Mouse (Mus musculus): Measurements from ENCODE around the gene Dhx37. TPM values are rescaled to one million over a fixed set of nuclear protein-coding genes. Genes with fewer than 3 reads are reported as not detected.

Gene Dhx37
- total and polyA plus RNA-seq, 3 experiments, result 27.4 to 549 (median 55.3) TPM

DNA sequence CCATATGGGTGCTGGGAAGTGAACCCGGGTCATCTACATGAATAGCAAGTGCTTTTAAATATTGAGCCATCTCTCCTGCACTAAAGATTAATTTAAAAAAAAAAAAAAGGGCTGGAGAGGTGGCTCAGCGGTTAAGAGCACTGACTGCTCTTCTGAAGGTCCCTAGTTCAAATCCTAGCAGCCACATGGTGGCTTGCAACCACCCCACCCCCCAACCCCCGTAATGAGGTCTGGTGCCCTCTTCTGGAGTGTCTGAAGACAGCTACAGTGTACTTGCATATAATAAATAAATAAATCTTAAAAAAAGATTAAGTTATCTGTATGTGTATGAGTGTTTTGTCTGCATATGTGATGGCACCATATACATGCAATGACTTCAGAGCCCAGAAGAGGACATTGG, 26.7 kb upstream of the Dhx37 start:
- peak; percentile 50 for DNase-seq (ENCODE audit: low read depth, low spot score)
- Histone ChIP-seq H3K9me3 (replicated peaks; ENCODE audit: insufficient read depth, low read length) (no peaks in the 10 kb centered on the region), H3K79me2 (ENCODE audit: control insufficient read depth, insufficient read depth, low read length, poor library complexity) (peaks cover 5% of the 10 kb centered on the region; the same call in 1 of the 2 replicates), H3K4me1 (ENCODE audit: control insufficient read depth in 1 of 2, insufficient read depth in 2 of 2, low read length in 2 of 2) (peaks cover 25 to 51% of the 10 kb centered on the region in 2 experiments), H3K36me3 (ENCODE audit: control insufficient read depth in 1 of 2, insufficient read depth in 2 of 2, low read length in 2 of 2) (peaks cover under 1 to 51% of the 10 kb centered on the region in 2 experiments; a peak in 3 of 4 replicates), H3K4me3 (ENCODE audit: control insufficient read depth in 1 of 2, insufficient read depth in 1 of 2, low read depth in 2 of 2, low read length in 2 of 2) (no peak overlapping the region), H3K27me3 (ENCODE audit: control insufficient read depth in 1 of 2, insufficient read depth in 2 of 2, low read length in 2 of 2) (no peaks in the 10 kb centered on the region), H3K9ac (ENCODE audit: control insufficient read depth, low read depth, low read length, poor library complexity, severe bottlenecking) (no peak overlapping the region), H3K27ac (ENCODE audit: control insufficient read depth, low read depth, low read length) (no peak overlapping the region)
- TF ChIP-seq TBP (IDR thresholded peaks at IDR 0.05; ENCODE audit: low read depth, low read length) (peak; percentile 57; the same call in 1 of the 2 replicates), BHLHE40 (IDR thresholded peaks at IDR 0.05; ENCODE audit: borderline replicate concordance, low read depth, low read length) (0 out of 2 replicates have a peak, but pooled peaks have one; percentile 28), MYC (IDR thresholded peaks at IDR 0.05; ENCODE audit: low read depth, low read length) (0 out of 2 replicates have a peak, but pooled peaks have one; percentile 52), CTCF (IDR thresholded peaks at IDR 0.05 in 2 of 3, conservative IDR thresholded peaks at IDR 0.05 in 1 of 3; ENCODE audit: control insufficient read depth in 1 of 3, insufficient read depth in 1 of 3, low read depth in 2 of 3, low read length in 3 of 3, poor library complexity in 1 of 3, severe bottlenecking in 1 of 3) (peak; percentile 6 to 44 (median 20); a peak in 3 of 6 replicates), JUND (IDR thresholded peaks at IDR 0.05; ENCODE audit: low read depth, low read length) (no peak), KAT2A (conservative IDR thresholded peaks at IDR 0.05; ENCODE audit: low read depth, low read length) (no peak), SMC3 (IDR thresholded peaks at IDR 0.05; ENCODE audit: low read depth, low read length) (0 out of 2 replicates have a peak, but pooled peaks have one; percentile 11), ZNF384 (IDR thresholded peaks at IDR 0.05; ENCODE audit: low read depth, low read length) (peak; percentile 55), ZMIZ1 (IDR thresholded peaks at IDR 0.05; ENCODE audit: low read depth, low read length) (0 out of 2 replicates have a peak, but pooled peaks have one; percentile 30), GATA1 (IDR thresholded peaks at IDR 0.05; ENCODE audit: low read depth, low read length) (no peak), NELFE (IDR thresholded peaks at IDR 0.05; ENCODE audit: low read depth, low read length) (no peak)

GRCm38 (mm10) chr5:125457538-125457937, 23.6 kb upstream of the Dhx37 start:
- peak; percentile 42 for DNase-seq (ENCODE audit: low read depth, low spot score)
- TF ChIP-seq HCFC1 (IDR thresholded peaks at IDR 0.05; ENCODE audit: low read depth, low read length) (no peak), MAFK (IDR thresholded peaks at IDR 0.05; ENCODE audit: borderline replicate concordance, low read depth, low read length) (no peak), MYC (IDR thresholded peaks at IDR 0.05; ENCODE audit: low read depth, low read length) (no peak), RCOR1 (IDR thresholded peaks at IDR 0.05; ENCODE audit: low read depth, low read length) (no peak; the same call in 1 of the 2 replicates), MEF2A (IDR thresholded peaks at IDR 0.05; ENCODE audit: extremely low read depth, insufficient replicate concordance, low read depth, low read length, poor library complexity, severe bottlenecking) (peak; percentile 85; the same call in 1 of the 2 replicates), NELFE (IDR thresholded peaks at IDR 0.05; ENCODE audit: low read depth, low read length) (no peak), TCF12 (IDR thresholded peaks at IDR 0.05; ENCODE audit: low read depth, low read length) (peak; percentile 81), GATA1 (IDR thresholded peaks at IDR 0.05; ENCODE audit: low read depth, low read length) (peak; percentile 85), EP300 (IDR thresholded peaks at IDR 0.05; ENCODE audit: low read depth in 1 of 2, low read length in 2 of 2) (peak; percentile 75 to 87), ZKSCAN1 (IDR thresholded peaks at IDR 0.05; ENCODE audit: low read depth, low read length) (no peak), MAX (IDR thresholded peaks at IDR 0.05; ENCODE audit: low read length) (no peak), ZMIZ1 (IDR thresholded peaks at IDR 0.05; ENCODE audit: low read depth, low read length) (no peak), ETS1 (IDR thresholded peaks at IDR 0.05; ENCODE audit: low read depth, low read length) (peak; percentile 74), UBTF (IDR thresholded peaks at IDR 0.05; ENCODE audit: borderline replicate concordance, insufficient read depth, low read depth, low read length) (no peak), SIN3A (IDR thresholded peaks at IDR 0.05; ENCODE audit: low read length) (peak; percentile 79), KAT2A (conservative IDR thresholded peaks at IDR 0.05; ENCODE audit: low read depth, low read length) (no peak), ZNF384 (IDR thresholded peaks at IDR 0.05; ENCODE audit: low read depth, low read length) (no peak), NRF1 (IDR thresholded peaks at IDR 0.05; ENCODE audit: insufficient read depth, low read depth, low read length, poor library complexity, severe bottlenecking) (no peak), MYB (IDR thresholded peaks at IDR 0.05; ENCODE audit: low read depth, low read length) (0 out of 2 replicates have a peak, but pooled peaks have one; percentile 44)
- Histone ChIP-seq H3K27ac (ENCODE audit: control insufficient read depth, low read depth, low read length) (peak overlapping the region; percentile 38), H3K9me3 (replicated peaks; ENCODE audit: insufficient read depth, low read length) (no peaks in the 10 kb centered on the region), H3K4me1 (ENCODE audit: control insufficient read depth in 1 of 2, insufficient read depth in 2 of 2, low read length in 2 of 2) (peaks cover 21 to 40% of the 10 kb centered on the region in 2 experiments), H3K27me3 (ENCODE audit: control insufficient read depth in 1 of 2, insufficient read depth in 2 of 2, low read length in 2 of 2) (no peaks in the 10 kb centered on the region), H3K36me3 (ENCODE audit: control insufficient read depth in 1 of 2, insufficient read depth in 2 of 2, low read length in 2 of 2) (peaks cover 6 to 48% of the 10 kb centered on the region in 2 experiments), H3K79me2 (ENCODE audit: control insufficient read depth, insufficient read depth, low read length, poor library complexity) (peaks cover 9% of the 10 kb centered on the region; the same call in 1 of the 2 replicates), H3K9ac (ENCODE audit: control insufficient read depth, low read depth, low read length, poor library complexity, severe bottlenecking) (no peak overlapping the region), H3K4me3 (ENCODE audit: control insufficient read depth in 1 of 2, insufficient read depth in 1 of 2, low read depth in 2 of 2, low read length in 2 of 2) (no peak overlapping the region)

Measured in MEL (cell line).